Mouse (Mus musculus) liver, embryonic 14.5 days (tissue): ENCODE measurements at regions not wholly inside any gene's neighbourhood (a gene's known extent, or its start where the extent isn't known, plus 50 kb on each side); places are given as distances from the start of the nearest gene placed in this dataset.

Experiments
- ATAC-seq: fragments of 200-750 bp; cut with Nextera tagmentation; 2 replicates; pipeline ENCODE4 v1.8.0; 2017; ENCODE audit warnings: moderate number of reproducible peaks, mild to moderate bottlenecking, moderate library complexity; ENCODE audit not compliant: insufficient read depth
- DNase-seq, 3 experiments: peaks; one replicate each; pipeline ENCODE4 v3.0.0-alpha.2; 2012 to 2013; ENCODE audit warnings: low read depth in 3 of 3, low spot score in 3 of 3
- H3K27ac ChIP-seq: fragments of 300-500 bp; sonication (generic); 2 replicates; pipeline ENCODE4 v1.5.1; 2014; ENCODE audit warnings: moderate library complexity, mild to moderate bottlenecking, control low read depth, inconsistent platforms
- H3K27me3 ChIP-seq: fragments of 300-500 bp; sonication (generic); 2 replicates; pipeline ENCODE4 v1.6.1; 2014; ENCODE audit warnings: mild to moderate bottlenecking, low read length, moderate library complexity; ENCODE audit not compliant: control insufficient read depth, insufficient read depth
- H3K36me3 ChIP-seq: fragments of 300-500 bp; sonication (generic); replicated peaks from 2 replicates; pipeline ENCODE4 v1.6.1; 2014; ENCODE audit warnings: low read depth; ENCODE audit not compliant: control insufficient read depth, insufficient read depth
- H3K4me1 ChIP-seq, 2 experiments: fragments of 200-500 bp in 1 of 2; fragments of 300-500 bp in 1 of 2; sonication (generic) in 1 of 2; replicated peaks; 2 replicates each; pipeline ENCODE4 v1.6.1; 2012 to 2014; ENCODE audit warnings: antibody characterized with exemption in 1 of 2, inconsistent platforms in 1 of 2, low read length in 1 of 2; ENCODE audit not compliant: control insufficient read depth in 2 of 2, insufficient read depth in 2 of 2
- H3K4me2 ChIP-seq: fragments of 300-500 bp; sonication (generic); 2 replicates; pipeline ENCODE4 v1.6.1; 2014; ENCODE audit warnings: low read depth, mild to moderate bottlenecking, control low read depth, moderate library complexity
- H3K4me3 ChIP-seq, 2 experiments: fragments of 200-500 bp in 1 of 2; fragments of 300-500 bp in 1 of 2; sonication (generic) in 1 of 2; 2 replicates each; pipeline ENCODE4 v1.5.1; 2012 to 2014; ENCODE audit warnings: low read depth in 2 of 2, low read length in 2 of 2, mild to moderate bottlenecking in 2 of 2, control low read depth in 1 of 2, inconsistent platforms in 1 of 2, moderate library complexity in 1 of 2; ENCODE audit not compliant: insufficient read depth in 1 of 2
- H3K9ac ChIP-seq: fragments of 300-500 bp; sonication (generic); replicated peaks from 2 replicates; pipeline ENCODE4 v1.6.1; 2014; ENCODE audit warnings: mild to moderate bottlenecking, control low read depth, moderate library complexity
- H3K9me3 ChIP-seq: fragments of 300-500 bp; sonication (generic); 2 replicates; pipeline ENCODE4 v1.6.1; 2016; ENCODE audit warnings: low read length, mixed read lengths; ENCODE audit not compliant: control insufficient read depth
- CTCF ChIP-seq: IDR thresholded peaks from 2 replicates; pipeline ENCODE4 v1.5.1; 2016; ENCODE audit warnings: antibody characterized with exemption, low read depth, control low read depth
- EP300 ChIP-seq: IDR thresholded peaks from 2 replicates; pipeline ENCODE4 v1.6.1; 2016; ENCODE audit warnings: antibody characterized with exemption, low read depth
- WGBS: fragments of 180-500 bp; shearing (Covaris S2); extraction: QIAGEN DNeasy Blood & Tissue Kit; methylation state at CpG from one replicate; pipeline ENCODE4 v1.1.7; 2014; ENCODE audit not compliant: insufficient replicate concordance; 5-methylcytosine and 5-hydroxymethylcytosine counted together

DNA sequence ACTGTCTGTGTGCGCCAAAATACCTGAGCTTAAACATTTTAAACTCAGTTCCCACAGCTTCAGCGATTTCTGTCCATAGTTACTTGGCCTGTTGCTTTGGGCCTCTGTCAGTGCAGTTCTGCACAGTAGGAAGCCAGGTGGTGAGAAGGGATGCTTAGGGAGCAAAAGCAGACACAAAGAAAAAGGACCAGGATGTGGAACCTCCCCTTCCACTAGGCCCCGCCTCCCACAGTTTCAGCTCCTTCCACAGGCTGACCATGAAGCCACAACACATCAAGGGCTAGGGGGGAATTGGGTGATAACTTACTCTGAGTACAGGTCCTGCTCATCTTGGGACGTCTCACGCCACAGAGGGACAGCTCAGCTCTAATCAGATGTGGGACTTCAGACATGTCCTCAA is 263.5 kb upstream of the Sdk2 start:
- no peak for ATAC-seq
- TF ChIP-seq EP300 (no peak), CTCF (no peak)
- Histone ChIP-seq H3K9ac (no peak overlapping the region), H3K27ac (no peak overlapping the region), H3K36me3 (no peaks in the 10 kb centered on the region), H3K4me2 (no peak overlapping the region), H3K4me1 (no peaks in the 10 kb centered on the region), H3K9me3 (no peaks in the 10 kb centered on the region), H3K4me3 (no peak overlapping the region), H3K27me3 (no peaks in the 10 kb centered on the region)
- WGBS = 67% methylated on average over 5 of the region's 5 CpGs
- no peak for DNase-seq

DNA sequence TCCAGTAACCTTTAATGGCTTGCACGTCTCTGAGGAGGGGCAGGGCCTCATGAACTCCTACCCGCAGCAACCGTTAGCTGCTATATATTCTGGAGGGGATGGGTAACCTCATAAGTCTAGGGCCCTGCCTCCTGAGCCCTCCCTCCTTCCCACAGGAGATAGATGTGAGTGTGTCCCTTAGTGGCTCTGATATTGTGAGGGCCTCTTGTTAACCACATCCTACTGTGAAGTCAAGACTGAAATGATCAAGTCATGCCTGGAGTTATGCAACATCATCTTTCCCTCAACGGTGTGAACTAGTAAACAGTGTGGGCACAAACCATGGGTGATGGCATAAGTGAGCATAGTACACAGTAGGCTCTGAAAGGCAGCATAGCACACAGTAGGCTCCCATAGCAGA is 255.8 kb upstream of the Sdk2 start:
- Histone ChIP-seq H3K4me2 (no peak overlapping the region), H3K9me3 (no peaks in the 10 kb centered on the region), H3K27ac (no peak overlapping the region), H3K4me1 (no peaks in the 10 kb centered on the region), H3K27me3 (no peaks in the 10 kb centered on the region), H3K4me3 (no peak overlapping the region), H3K36me3 (no peaks in the 10 kb centered on the region), H3K9ac (no peak overlapping the region)
- 20% methylated on average over 4 of the region's 4 CpGs for WGBS
- TF ChIP-seq CTCF (no peak), EP300 (peak; percentile 13; the same call in 1 of the 2 replicates)
- DNase-seq (no peak), ATAC-seq (peak; percentile 37; the same call in 1 of the 2 replicates)

DNA sequence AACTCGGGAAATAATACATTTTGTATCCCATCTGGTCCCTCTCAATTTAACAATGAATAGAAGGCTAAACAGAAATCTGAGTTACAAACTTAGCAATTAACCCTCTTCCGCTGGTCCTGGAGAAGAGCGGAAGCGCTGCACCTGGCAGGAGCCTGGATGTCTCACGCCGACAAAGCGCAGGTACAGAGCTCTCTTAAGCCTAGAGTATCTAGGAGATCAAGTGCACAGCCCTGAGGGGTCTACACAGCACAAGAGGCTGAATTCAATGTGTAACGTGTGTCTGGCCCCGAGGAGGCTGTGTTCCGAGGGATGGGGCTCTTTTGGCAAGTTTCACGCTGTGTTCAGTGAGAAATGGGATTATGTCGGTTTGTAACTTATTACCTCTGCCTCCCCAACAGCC is 255.1 kb upstream of the Sdk2 start:
- no peak overlapping the region for H3K4me2 ChIP-seq
- no peak overlapping the region for H3K9ac ChIP-seq
- H3K27ac ChIP-seq = no peak overlapping the region
- TF ChIP-seq CTCF = no peak
- TF ChIP-seq EP300 = no peak
- no peak for DNase-seq
- WGBS = 71% methylated on average over 12 of the region's 12 CpGs
- H3K9me3 ChIP-seq = no peaks in the 10 kb centered on the region
- no peaks in the 10 kb centered on the region for H3K36me3 ChIP-seq
- H3K4me3 ChIP-seq = no peak overlapping the region
- no peak for ATAC-seq
- no peaks in the 10 kb centered on the region for H3K27me3 ChIP-seq
- H3K4me1 ChIP-seq = 0 out of 4 replicates have a peak, but pooled peaks cover 0 to 2% of the 10 kb centered on the region in 2 experiments

DNA sequence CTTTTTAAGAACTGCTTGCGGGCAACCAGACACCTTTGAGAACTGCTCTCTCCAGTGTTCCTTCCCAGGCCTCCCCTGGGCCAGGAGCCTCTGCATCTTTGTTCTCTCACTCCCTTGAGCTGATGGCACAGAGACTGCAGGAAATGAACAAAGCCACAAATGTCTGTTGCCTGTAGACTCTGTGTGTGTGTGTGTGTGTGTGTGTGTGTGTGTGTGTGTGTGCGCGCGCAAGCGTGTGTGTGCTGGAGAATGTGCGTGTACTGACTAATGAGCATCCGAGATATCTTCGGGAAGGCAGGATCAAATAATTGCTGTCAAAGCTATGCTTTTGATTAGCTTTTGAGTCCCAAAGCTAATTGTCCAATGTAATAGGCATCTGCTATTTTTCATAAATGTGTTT is 254.7 kb upstream of the Sdk2 start:
- Histone ChIP-seq H3K27ac (no peak overlapping the region), H3K4me2 (no peak overlapping the region), H3K4me3 (no peak overlapping the region), H3K36me3 (no peaks in the 10 kb centered on the region), H3K4me1 (0 out of 4 replicates have a peak, but pooled peaks cover 0 to 3% of the 10 kb centered on the region in 2 experiments), H3K27me3 (no peaks in the 10 kb centered on the region), H3K9ac (no peak overlapping the region), H3K9me3 (no peaks in the 10 kb centered on the region)
- no peak for DNase-seq
- WGBS = 69% methylated on average over 8 of the region's 8 CpGs
- no peak for TF ChIP-seq CTCF
- no peak for TF ChIP-seq EP300
- ATAC-seq = no peak

DNA sequence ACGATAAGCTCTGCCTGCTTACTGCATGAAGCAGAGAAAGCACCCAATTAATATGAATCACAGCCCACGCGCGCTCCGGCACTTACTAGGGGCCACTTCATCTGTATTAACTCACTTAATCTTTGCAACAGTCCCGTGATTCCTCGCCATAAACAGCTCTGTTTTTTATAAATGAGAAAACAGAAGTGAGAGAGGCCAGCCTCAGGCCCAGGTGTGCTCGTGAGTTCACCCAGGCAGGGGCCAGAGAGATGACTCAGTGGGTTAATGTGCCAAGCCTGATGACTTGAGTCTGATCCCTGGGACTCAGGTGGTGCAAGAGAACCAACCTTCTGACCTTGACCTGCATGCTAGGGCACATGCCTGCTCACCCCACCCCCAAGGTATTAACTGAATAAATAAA is 248.4 kb upstream of the Sdk2 start:
- Histone ChIP-seq H3K4me2 (no peak overlapping the region), H3K4me1 (0 out of 4 replicates have a peak, but pooled peaks cover 0 to 3% of the 10 kb centered on the region in 2 experiments), H3K27me3 (no peaks in the 10 kb centered on the region), H3K9me3 (no peaks in the 10 kb centered on the region), H3K4me3 (no peak overlapping the region), H3K9ac (no peak overlapping the region), H3K27ac (no peak overlapping the region), H3K36me3 (no peaks in the 10 kb centered on the region)
- no peak for DNase-seq
- TF ChIP-seq CTCF (no peak), EP300 (no peak)
- 70% methylated on average over 8 of the region's 8 CpGs for WGBS
- ATAC-seq = no peak
